Mouse (Mus musculus) embryonic fibroblast, embryonic 13.5 days (primary cell): ENCODE results near the gene Amd1.

Experiments used
- CTCF ChIP-seq: IDR thresholded peaks from 2 replicates; pipeline ENCODE4 v1.5.1; 2011; ENCODE audit warnings: mild to moderate bottlenecking, control low read depth, low read length, moderate library complexity, borderline replicate concordance; ENCODE audit not compliant: insufficient read depth
- POLR2A ChIP-seq: IDR thresholded peaks from 2 replicates; pipeline ENCODE4 v1.6.1; 2011; ENCODE audit warnings: low read depth, mild to moderate bottlenecking, control low read depth, low read length, moderate library complexity

GRCm38 (mm10) chr10:40312781-40313180, 10.8 kb upstream of the Amd1 start:
- TF ChIP-seq POLR2A (no peak), CTCF (no peak)
